Mouse (Mus musculus): ENCODE measurements at regions not wholly inside any gene's neighbourhood (a gene's known extent, or its start where the extent isn't known, plus 50 kb on each side); places are given as distances from the start of the nearest gene placed in this dataset.

DNA sequence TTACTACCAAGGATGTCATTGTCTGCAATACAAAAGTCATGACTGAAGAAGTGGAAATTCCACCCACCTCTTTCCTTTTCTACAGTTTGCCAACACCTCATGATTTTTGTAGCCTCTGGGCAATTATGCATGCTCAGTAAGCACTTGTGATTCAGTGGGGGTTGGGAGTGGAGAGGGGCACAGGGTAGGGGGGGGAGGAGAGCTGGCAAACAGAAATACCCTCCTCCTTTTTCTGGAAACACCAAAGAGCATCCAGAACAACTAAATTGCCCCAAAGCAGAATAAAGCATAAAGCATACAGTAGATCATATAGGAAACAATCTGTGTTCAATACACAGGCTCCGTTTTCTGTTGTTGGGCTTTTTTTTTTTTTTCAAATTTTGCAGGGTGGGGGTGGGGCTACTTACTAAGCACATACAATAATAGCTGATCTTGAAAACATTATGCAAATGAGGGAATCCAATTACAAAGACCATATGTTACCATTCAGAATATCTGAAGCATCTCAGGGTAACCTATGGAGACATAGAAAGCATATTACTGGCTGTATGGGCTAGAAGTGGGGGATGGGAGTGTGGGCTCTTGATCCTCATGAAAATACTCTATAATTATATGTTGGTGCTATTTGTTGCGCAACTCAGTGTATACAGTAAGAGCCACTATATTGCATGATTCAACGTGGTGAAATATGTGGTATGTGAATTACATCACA is 352.4 kb downstream of the Cmpk2 start:
- Histone ChIP-seq H3K27me3 (ENCODE audit: control insufficient read depth, insufficient read depth, low read length) (no peaks in the 10 kb centered on the region), H3K36me3 (ENCODE audit: control insufficient read depth, insufficient read depth, low read length) (no peaks in the 10 kb centered on the region), H3K9ac (ENCODE audit: low read length) (no peak overlapping the region), H3K4me1 (ENCODE audit: control insufficient read depth, insufficient read depth, low read length) (peaks cover 4% of the 10 kb centered on the region; the same call in 1 of the 2 replicates), H3K9me3 (ENCODE audit: control insufficient read depth, low read length) (no peaks in the 10 kb centered on the region), H3K27ac (replicated peaks; ENCODE audit: low read depth, low read length) (no peak overlapping the region), H3K4me2 (ENCODE audit: low read depth, severe bottlenecking) (no peak overlapping the region), H3K4me3 (ENCODE audit: low read depth, low read length) (no peak overlapping the region)
- ATAC-seq (ENCODE audit: insufficient number of reproducible peaks, low FRiP score, low TSS enrichment, low read depth) (no peak), DNase-seq (ENCODE audit: low spot score) (no peak)
- 70% methylated on average over 3 of the region's 3 CpGs for WGBS

DNA sequence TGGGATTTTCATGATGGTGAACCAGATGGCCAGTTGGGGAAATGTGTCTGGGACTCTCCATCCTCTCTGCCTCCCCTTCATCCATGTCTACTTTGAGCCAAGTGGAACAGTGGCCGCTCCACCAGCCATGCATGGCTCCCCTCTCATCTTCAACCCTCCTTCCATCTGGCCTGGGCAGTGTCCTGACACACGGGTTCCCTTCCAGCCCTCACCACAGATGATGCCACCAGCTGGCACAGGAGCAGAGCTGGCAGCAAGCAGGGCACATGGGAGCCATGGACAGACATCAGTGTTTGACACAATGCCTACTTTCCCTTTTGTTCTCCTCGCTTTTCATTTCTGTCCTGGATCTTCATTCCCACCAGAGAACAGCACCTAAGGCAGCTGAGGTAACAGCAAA is 348.9 kb downstream of the Cmpk2 start:
- ATAC-seq (ENCODE audit: insufficient number of reproducible peaks, low FRiP score, low TSS enrichment, low read depth) (no peak), DNase-seq (ENCODE audit: low spot score) (no peak)
- Histone ChIP-seq H3K27me3 (ENCODE audit: control insufficient read depth, insufficient read depth, low read length) (no peaks in the 10 kb centered on the region), H3K9ac (ENCODE audit: low read length) (no peak overlapping the region), H3K27ac (replicated peaks; ENCODE audit: low read depth, low read length) (no peak overlapping the region), H3K4me3 (ENCODE audit: low read depth, low read length) (no peak overlapping the region), H3K9me3 (ENCODE audit: control insufficient read depth, low read length) (no peaks in the 10 kb centered on the region), H3K4me1 (ENCODE audit: control insufficient read depth, insufficient read depth, low read length) (peaks cover 12% of the 10 kb centered on the region; the same call in 1 of the 2 replicates), H3K36me3 (ENCODE audit: control insufficient read depth, insufficient read depth, low read length) (no peaks in the 10 kb centered on the region), H3K4me2 (ENCODE audit: low read depth, severe bottlenecking) (no peak overlapping the region)
- 94% methylated on average over 3 of the region's 3 CpGs for WGBS

DNA sequence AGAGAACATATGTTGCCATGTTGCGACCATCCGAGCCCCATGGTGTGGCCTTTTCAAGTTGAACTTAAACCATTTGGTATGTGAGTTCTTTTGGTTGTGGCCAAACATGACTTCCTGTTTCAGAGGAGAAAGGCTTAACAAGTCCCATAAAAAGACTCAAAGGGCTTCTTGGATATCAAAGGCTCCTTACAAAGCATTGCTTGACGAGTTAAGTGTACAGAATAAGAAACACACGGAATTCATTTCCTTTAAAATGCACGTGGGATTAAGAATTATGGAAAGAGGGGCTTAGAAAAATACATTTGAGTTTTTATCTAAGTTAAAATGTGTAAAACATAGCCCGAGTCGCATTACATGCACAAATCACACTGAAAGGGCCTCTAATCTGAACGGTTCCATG is 346.8 kb downstream of the Cmpk2 start:
- Histone ChIP-seq H3K27ac (replicated peaks; ENCODE audit: low read depth, low read length) (peak overlapping the region; percentile 42; the same call in 1 of the 2 replicates), H3K36me3 (ENCODE audit: control insufficient read depth, insufficient read depth, low read length) (no peaks in the 10 kb centered on the region), H3K9me3 (ENCODE audit: control insufficient read depth, low read length) (no peaks in the 10 kb centered on the region), H3K4me1 (ENCODE audit: control insufficient read depth, insufficient read depth, low read length) (peaks cover 14% of the 10 kb centered on the region), H3K4me3 (ENCODE audit: low read depth, low read length) (no peak overlapping the region), H3K27me3 (ENCODE audit: control insufficient read depth, insufficient read depth, low read length) (no peaks in the 10 kb centered on the region), H3K4me2 (ENCODE audit: low read depth, severe bottlenecking) (0 out of 2 replicates have a peak overlapping the region, but pooled peaks have one; percentile 4), H3K9ac (ENCODE audit: low read length) (no peak overlapping the region)
- DNase-seq (ENCODE audit: low spot score) (peak; percentile 48), ATAC-seq (ENCODE audit: insufficient number of reproducible peaks, low FRiP score, low TSS enrichment, low read depth) (no peak)
- 22% methylated on average over 8 of the region's 8 CpGs for WGBS

DNA sequence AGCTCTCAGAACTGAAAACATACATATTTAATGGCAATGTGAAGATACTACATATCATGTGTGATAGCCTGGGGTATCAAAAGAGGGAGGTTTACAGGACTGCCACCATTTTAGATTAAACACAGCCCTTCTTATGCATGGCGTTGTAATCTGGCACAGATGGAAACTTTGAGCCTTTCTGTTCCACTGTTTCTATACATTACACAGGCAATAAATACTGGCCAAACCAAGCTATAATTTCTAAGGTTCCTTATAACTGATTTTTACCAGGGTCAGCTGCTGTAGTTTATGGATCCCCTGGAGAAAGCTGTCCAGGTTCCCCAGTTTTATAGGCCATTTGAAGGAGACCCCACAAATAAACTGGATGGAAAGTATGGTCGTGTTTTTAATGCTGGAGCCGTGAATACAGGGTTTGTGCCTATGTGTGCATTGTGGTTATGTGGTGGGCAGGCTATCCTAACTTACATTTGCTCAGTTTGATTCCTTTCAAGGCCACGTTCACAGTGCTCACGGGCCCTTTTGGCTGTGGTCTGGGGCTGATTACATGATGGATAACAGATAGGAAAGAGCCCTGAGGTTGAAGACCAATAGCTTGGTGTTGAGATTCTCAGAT is 341.7 kb downstream of the Cmpk2 start:
- H3K27ac ChIP-seq (replicated peaks; ENCODE audit: low read depth, low read length), result no peak overlapping the region; the same call in 1 of the 2 replicates
- peaks cover 13% of the 10 kb centered on the region for H3K4me1 ChIP-seq (ENCODE audit: control insufficient read depth, insufficient read depth, low read length)
- DNase-seq (ENCODE audit: low spot score) (no peak), ATAC-seq (ENCODE audit: insufficient number of reproducible peaks, low FRiP score, low TSS enrichment, low read depth) (peak; percentile 65; the same call in 1 of the 2 replicates)
- H3K4me3 ChIP-seq (ENCODE audit: low read depth, low read length), result no peak overlapping the region
- no peak overlapping the region for H3K9ac ChIP-seq (ENCODE audit: low read length)
- no peaks in the 10 kb centered on the region for H3K9me3 ChIP-seq (ENCODE audit: control insufficient read depth, low read length)
- H3K27me3 ChIP-seq (ENCODE audit: control insufficient read depth, insufficient read depth, low read length), result no peaks in the 10 kb centered on the region
- H3K4me2 ChIP-seq (ENCODE audit: low read depth, severe bottlenecking), result no peak overlapping the region
- 26% methylated on average over 5 of the region's 5 CpGs for WGBS
- no peaks in the 10 kb centered on the region for H3K36me3 ChIP-seq (ENCODE audit: control insufficient read depth, insufficient read depth, low read length)

- no peaks in the 10 kb centered on the region for H3K27me3 ChIP-seq (ENCODE audit: control insufficient read depth, insufficient read depth, low read length)
- H3K27ac ChIP-seq (replicated peaks; ENCODE audit: low read depth, low read length), result no peak overlapping the region
- no peaks in the 10 kb centered on the region for H3K9me3 ChIP-seq (ENCODE audit: control insufficient read depth, low read length)
- no peak overlapping the region for H3K4me3 ChIP-seq (ENCODE audit: low read depth, low read length)
- no peak overlapping the region for H3K4me2 ChIP-seq (ENCODE audit: low read depth, severe bottlenecking)
- no peak overlapping the region for H3K9ac ChIP-seq (ENCODE audit: low read length)
- peaks cover 13% of the 10 kb centered on the region for H3K4me1 ChIP-seq (ENCODE audit: control insufficient read depth, insufficient read depth, low read length)
- 8% methylated on average over 4 of the region's 4 CpGs for WGBS
- DNase-seq (ENCODE audit: low spot score), result peak; percentile 49
- ATAC-seq (ENCODE audit: insufficient number of reproducible peaks, low FRiP score, low TSS enrichment, low read depth), result peak; percentile 60; the same call in 1 of the 2 replicates
- no peaks in the 10 kb centered on the region for H3K36me3 ChIP-seq (ENCODE audit: control insufficient read depth, insufficient read depth, low read length)
These were observed 340.7 kb downstream of the Cmpk2 start for GRCm38 (mm10) chr12:26809670-26810069.

- H3K9me3 ChIP-seq (ENCODE audit: control insufficient read depth, low read length), result no peaks in the 10 kb centered on the region
- no peak overlapping the region for H3K9ac ChIP-seq (ENCODE audit: low read length)
- H3K27me3 ChIP-seq (ENCODE audit: control insufficient read depth, insufficient read depth, low read length), result no peaks in the 10 kb centered on the region
- no peak overlapping the region for H3K27ac ChIP-seq (replicated peaks; ENCODE audit: low read depth, low read length)
- DNase-seq (ENCODE audit: low spot score) (no peak), ATAC-seq (ENCODE audit: insufficient number of reproducible peaks, low FRiP score, low TSS enrichment, low read depth) (no peak)
- 85% methylated on average over 5 of the region's 5 CpGs for WGBS
- H3K4me1 ChIP-seq (ENCODE audit: control insufficient read depth, insufficient read depth, low read length), result no peaks in the 10 kb centered on the region
- H3K36me3 ChIP-seq (ENCODE audit: control insufficient read depth, insufficient read depth, low read length), result no peaks in the 10 kb centered on the region
- H3K4me3 ChIP-seq (ENCODE audit: low read depth, low read length), result no peak overlapping the region
- H3K4me2 ChIP-seq (ENCODE audit: low read depth, severe bottlenecking), result no peak overlapping the region
These were observed 333.5 kb downstream of the Cmpk2 start for GRCm38 (mm10) chr12:26802542-26802941.

GRCm38 (mm10) chr12:26799310-26799709 is 330.3 kb downstream of the Cmpk2 start:
- no peaks in the 10 kb centered on the region for H3K4me1 ChIP-seq (ENCODE audit: control insufficient read depth, insufficient read depth, low read length)
- 88% methylated on average over 6 of the region's 6 CpGs for WGBS
- no peak overlapping the region for H3K4me2 ChIP-seq (ENCODE audit: low read depth, severe bottlenecking)
- no peak for DNase-seq (ENCODE audit: low spot score)
- no peaks in the 10 kb centered on the region for H3K27me3 ChIP-seq (ENCODE audit: control insufficient read depth, insufficient read depth, low read length)
- no peak for ATAC-seq (ENCODE audit: insufficient number of reproducible peaks, low FRiP score, low TSS enrichment, low read depth)
- no peaks in the 10 kb centered on the region for H3K36me3 ChIP-seq (ENCODE audit: control insufficient read depth, insufficient read depth, low read length)
- no peak overlapping the region for H3K9ac ChIP-seq (ENCODE audit: low read length)
- H3K4me3 ChIP-seq (ENCODE audit: low read depth, low read length), result no peak overlapping the region
- no peaks in the 10 kb centered on the region for H3K9me3 ChIP-seq (ENCODE audit: control insufficient read depth, low read length)
- no peak overlapping the region for H3K27ac ChIP-seq (replicated peaks; ENCODE audit: low read depth, low read length)

GRCm38 (mm10) chr12:26796367-26796766 is 327.4 kb downstream of the Cmpk2 start:
- Histone ChIP-seq H3K36me3 (ENCODE audit: control insufficient read depth, insufficient read depth, low read length) (no peaks in the 10 kb centered on the region), H3K4me2 (ENCODE audit: low read depth, severe bottlenecking) (no peak overlapping the region), H3K4me3 (ENCODE audit: low read depth, low read length) (no peak overlapping the region), H3K9me3 (ENCODE audit: control insufficient read depth, low read length) (no peaks in the 10 kb centered on the region), H3K4me1 (ENCODE audit: control insufficient read depth, insufficient read depth, low read length) (no peaks in the 10 kb centered on the region), H3K9ac (ENCODE audit: low read length) (no peak overlapping the region), H3K27me3 (ENCODE audit: control insufficient read depth, insufficient read depth, low read length) (no peaks in the 10 kb centered on the region), H3K27ac (replicated peaks; ENCODE audit: low read depth, low read length) (no peak overlapping the region)
- ATAC-seq (ENCODE audit: insufficient number of reproducible peaks, low FRiP score, low TSS enrichment, low read depth) (no peak), DNase-seq (ENCODE audit: low spot score) (no peak)
- WGBS, result 90% methylated on average over 2 of the region's 2 CpGs

Measured in limb, embryonic 11.5 days (tissue).